Mouse (Mus musculus) spleen, adult 2 months (tissue): ENCODE data around the gene 4930404H24Rik.

ENCODE experiments used
- CTCF ChIP-seq: fragments of 200-500 bp; IDR thresholded peaks from 2 replicates; pipeline ENCODE4 v1.5.1; 2011; ENCODE audit warnings: mild to moderate bottlenecking, inconsistent platforms; ENCODE audit not compliant: insufficient read depth, insufficient read length, insufficient replicate concordance; ENCODE audit errors: extremely low read depth
- POLR2A ChIP-seq: fragments of 200-500 bp; IDR thresholded peaks from 2 replicates; pipeline ENCODE4 v1.6.1; 2011; ENCODE audit warnings: low read depth, low read length, inconsistent platforms

DNA sequence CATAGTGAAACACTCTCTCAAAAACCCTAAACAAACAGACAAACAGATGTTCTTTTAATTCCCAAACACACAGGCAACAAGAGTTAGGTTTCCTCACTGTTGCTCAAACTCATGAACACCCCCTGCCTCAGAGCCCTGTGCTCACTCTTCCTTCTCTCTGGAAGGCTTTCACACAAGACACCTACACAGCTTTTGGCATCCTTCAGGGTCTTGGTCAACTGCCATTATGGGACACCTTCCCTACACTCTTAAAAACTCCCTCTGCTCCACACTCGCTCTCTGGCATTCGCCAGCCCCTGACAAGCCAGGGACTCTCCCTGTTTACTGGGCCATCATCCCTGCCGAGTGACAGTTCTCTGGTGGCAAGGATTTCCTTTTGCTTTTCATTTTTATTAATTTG is 21.4 kb downstream of the 4930404H24Rik start:
- no peak for TF ChIP-seq CTCF
- no peak for TF ChIP-seq POLR2A
